Mouse (Mus musculus) ES-E14 (cell line): ENCODE measurements at regions not wholly inside any gene's neighbourhood (a gene's known extent, or its start where the extent isn't known, plus 50 kb on each side); places are given as distances from the start of the nearest gene placed in this dataset.

Experiments used
- HCFC1 ChIP-seq: IDR thresholded peaks from 2 replicates; pipeline ENCODE4 v1.6.1; 2012; ENCODE audit warnings: low read length, inconsistent platforms, borderline replicate concordance; ENCODE audit not compliant: insufficient read depth
- MAFK ChIP-seq: IDR thresholded peaks from 2 replicates; pipeline ENCODE4 v1.6.1; 2014; ENCODE audit warnings: mild to moderate bottlenecking, low read depth, low read length, inconsistent platforms; ENCODE audit not compliant: insufficient read depth
- ZC3H11A ChIP-seq: IDR thresholded peaks from 2 replicates; pipeline ENCODE4 v1.6.1; 2012; ENCODE audit warnings: low read depth, mild to moderate bottlenecking, inconsistent platforms, low read length, borderline replicate concordance
- ZNF384 ChIP-seq: IDR thresholded peaks from 2 replicates; pipeline ENCODE4 v1.6.1; 2012; ENCODE audit warnings: low read depth, low read length, inconsistent platforms

DNA sequence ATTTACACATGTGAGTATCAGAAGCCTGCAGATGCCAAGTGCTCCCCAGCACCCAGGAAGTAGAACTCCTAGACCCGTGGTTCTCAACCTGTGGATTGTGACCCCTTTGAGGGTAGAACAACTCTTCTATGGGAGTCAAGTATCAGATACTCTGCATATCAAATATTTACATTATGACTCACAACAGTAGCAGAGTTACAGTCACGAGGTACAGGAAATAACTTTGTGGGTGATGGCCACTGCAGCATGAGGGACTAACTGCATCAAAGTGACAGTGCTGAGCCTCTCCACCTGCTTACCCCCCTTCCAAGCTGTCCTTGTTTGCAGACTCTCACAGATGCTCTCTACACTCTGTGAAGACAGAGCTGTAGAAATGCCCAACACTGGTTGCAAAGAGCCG, 145.6 kb downstream of the Enc1 start:
- TF ChIP-seq HCFC1: no peak
- TF ChIP-seq MAFK: no peak
- no peak for TF ChIP-seq ZC3H11A
- no peak for TF ChIP-seq ZNF384
